Mouse (Mus musculus) gastrocnemius, adult 8-10 months (tissue): ENCODE measurements around the gene Fpr-rs4. TPM values are rescaled to one million over a fixed set of nuclear protein-coding genes. Genes with fewer than 3 reads are reported as not detected.
"Not testable (repeated sequence)": the region's sequence is repeated elsewhere in the genome, so short reads cannot be mapped to it uniquely, and the experiment has no call there.

Source experiments
- DNase-seq, 2 experiments: peaks; one replicate each; pipeline ENCODE4 v3.0.0; 2022; ENCODE audit warnings: low spot score in 2 of 2
- total RNA-seq, 4 experiments: library from RNA; stranded (reverse); gene quantifications; 2 replicates each; pipeline ENCODE4 v1.2.4; 2022

The Fpr-rs4 gene
- total RNA-seq: not detected

GRCm38 (mm10) chr17:18021433-18021832, at the start of gene Fpr-rs4:
TSS of gene Fpr-rs4 (plus strand) at chr17:18021733.
- no peak for DNase-seq

- no peak for DNase-seq
Measured at GRCm38 (mm10) chr17:17973443-17973842, 48.1 kb upstream of the Fpr-rs4 start.

GRCm38 (mm10) chr17:17981232-17981631, 40.3 kb upstream of the Fpr-rs4 start:
- DNase-seq: not testable (repeated sequence)

GRCm38 (mm10) chr17:18004752-18005151, 16.8 kb upstream of the Fpr-rs4 start:
- no peak for DNase-seq

GRCm38 (mm10) chr17:18049124-18049523, 27.6 kb downstream of the Fpr-rs4 start, which contains the start of gene Vmn2r124:
TSS of gene Vmn2r124 (plus strand) at chr17:18049424.
- DNase-seq: no peak

Other genes starting within 250 kb of the Fpr-rs4 start
- gene Spaca6, start 194.6 kb upstream of the Fpr-rs4 start, total RNA-seq: 1 to 10 TPM; 4.5 to 5.4 (median 4.5) TPM
- under 1 TPM in 3 of 4 experiments, not detected in 1; 0.12 to 0.18 (median 0.13) TPM for gene Has1, start 166.5 kb upstream of the Fpr-rs4 start, total RNA-seq
- not detected for gene Fpr1, start 137.8 kb upstream of the Fpr-rs4 start, total RNA-seq
- gene Fpr2, start 133.9 kb upstream of the Fpr-rs4 start, total RNA-seq: not detected
- not detected for gene Fpr3, start 133.9 kb upstream of the Fpr-rs4 start, total RNA-seq
- gene Vmn2r124, start 27.7 kb downstream of the Fpr-rs4 start, total RNA-seq: not detected
- gene Vmn2r91, start 63.3 kb downstream of the Fpr-rs4 start, total RNA-seq: not detected
- gene Vmn2r92, start 130.2 kb downstream of the Fpr-rs4 start, total RNA-seq: not detected